Mouse (Mus musculus) bone marrow, adult 2 months (tissue): ENCODE data around the gene Mtfr2. TPM values are rescaled to one million over a fixed set of nuclear protein-coding genes. Genes with fewer than 3 reads are reported as not detected.

Experiments
- H3K27ac ChIP-seq: fragments of 200-500 bp; 2 replicates; pipeline ENCODE4 v1.5.1; 2012; ENCODE audit warnings: low read depth, mild to moderate bottlenecking, control low read depth, inconsistent platforms, low read length; ENCODE audit not compliant: control insufficient read depth, poor library complexity, insufficient read depth
- H3K4me1 ChIP-seq: fragments of 200-500 bp; 2 replicates; pipeline ENCODE4 v1.6.1; 2011; ENCODE audit warnings: low read length; ENCODE audit not compliant: control insufficient read depth, insufficient read depth
- H3K4me3 ChIP-seq: fragments of 200-500 bp; replicated peaks from 2 replicates; pipeline ENCODE3; 2011; ENCODE audit warnings: mild to moderate bottlenecking, low read depth, low read length, control low read depth; ENCODE audit not compliant: control insufficient read depth
- CTCF ChIP-seq: fragments of 200-500 bp; IDR thresholded peaks from 2 replicates; pipeline ENCODE4 v1.5.1; 2011; ENCODE audit warnings: low read length, control low read depth; ENCODE audit not compliant: control insufficient read depth, insufficient read depth
- POLR2A ChIP-seq: fragments of 200-500 bp; IDR thresholded peaks from 2 replicates; pipeline ENCODE4 v1.6.1; 2011; ENCODE audit warnings: low read depth, mild to moderate bottlenecking, control low read depth, low read length, borderline replicate concordance; ENCODE audit not compliant: control insufficient read depth
- WGBS: fragments of 180-500 bp; shearing (Covaris S2); methylation state at CpG from one replicate; pipeline ENCODE4 v1.1.7; 2018; 5-methylcytosine and 5-hydroxymethylcytosine counted together
- polyA plus RNA-seq: library from polyadenylated mRNA; stranded (reverse); fragments of >200 nt; gene quantifications from 2 replicates; pipeline ENCODE4 v1.2.4, GENCODE M21; 2011; ENCODE audit warnings: low replicate concordance; ENCODE audit not compliant: missing spikeins, insufficient read depth, insufficient read length

Mtfr2 gene
- polyA plus RNA-seq, 1 experiment, result 17.4 TPM

DNA sequence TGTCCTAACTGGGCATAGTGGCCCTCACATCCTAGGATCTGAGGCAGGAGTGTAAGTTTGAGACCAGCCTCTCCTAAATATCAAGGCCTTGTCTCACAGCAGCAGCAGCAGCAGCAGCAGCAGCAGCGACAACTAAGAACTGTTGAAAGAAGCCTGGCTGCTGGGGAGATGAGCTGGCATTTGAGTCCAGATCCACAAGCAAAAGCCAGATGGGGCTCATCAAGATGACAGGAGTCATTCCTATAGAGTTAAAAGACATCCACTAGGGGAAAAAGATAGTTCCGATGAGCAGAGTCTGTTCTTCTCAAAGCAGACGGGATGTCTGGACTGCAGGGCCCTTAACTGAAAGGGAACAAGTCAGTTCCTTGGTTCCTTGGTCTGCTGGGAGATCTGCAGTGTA, 60.8 kb downstream of the Mtfr2 start:
- no peak overlapping the region for H3K27ac ChIP-seq
- H3K4me3 ChIP-seq, result no peak overlapping the region
- TF ChIP-seq POLR2A, result no peak
- TF ChIP-seq CTCF, result no peak
- H3K4me1 ChIP-seq, result no peaks in the 10 kb centered on the region; the same call in 1 of the 2 replicates
- 85% methylated on average over 3 of the region's 3 CpGs for WGBS

DNA sequence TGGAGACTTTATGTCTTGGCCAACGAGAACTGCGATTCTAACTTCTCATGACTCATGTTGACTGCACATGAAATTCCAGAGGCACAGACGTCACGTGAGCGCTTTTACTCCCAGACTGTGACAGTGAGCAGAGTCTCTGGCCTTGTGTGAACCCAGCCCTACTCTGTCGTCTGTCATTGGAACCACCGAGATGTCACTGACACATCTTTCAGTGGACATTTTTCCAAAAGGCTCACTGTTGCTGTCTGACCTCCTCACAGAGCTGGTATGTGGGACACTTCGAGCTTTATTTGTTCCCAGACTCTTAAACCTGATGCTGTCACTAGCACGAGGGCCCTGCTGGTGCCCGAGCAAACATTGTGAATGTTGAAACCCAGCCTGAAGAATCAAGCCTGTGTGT, 61.6 kb downstream of the Mtfr2 start:
- H3K4me3 ChIP-seq, result no peak overlapping the region
- TF ChIP-seq CTCF, result no peak
- no peak for TF ChIP-seq POLR2A
- WGBS, result 85% methylated on average over 10 of the region's 10 CpGs
- no peaks in the 10 kb centered on the region; the same call in 1 of the 2 replicates for H3K4me1 ChIP-seq
- H3K27ac ChIP-seq, result no peak overlapping the region

Other genes with a start within 250 kb of the Mtfr2 start
- gene Map7, start 199.3 kb upstream of the Mtfr2 start, polyA plus RNA-seq, result 17.3 and 18.4 TPM in 2 replicates
- 153 and 239 TPM in 2 replicates for gene Bclaf1, start 35.3 kb upstream of the Mtfr2 start, polyA plus RNA-seq